Mouse (Mus musculus): ENCODE measurements at regions not wholly inside any gene's neighbourhood (a gene's known extent, or its start where the extent isn't known, plus 50 kb on each side); places are given as distances from the start of the nearest gene placed in this dataset.
A peak's percentile ranks its signal among the peaks of the same experiment; 100 is the strongest.
"Not testable (repeated sequence)": the region's sequence is repeated elsewhere in the genome, so short reads cannot be mapped to it uniquely, and the experiment has no call there.

DNA sequence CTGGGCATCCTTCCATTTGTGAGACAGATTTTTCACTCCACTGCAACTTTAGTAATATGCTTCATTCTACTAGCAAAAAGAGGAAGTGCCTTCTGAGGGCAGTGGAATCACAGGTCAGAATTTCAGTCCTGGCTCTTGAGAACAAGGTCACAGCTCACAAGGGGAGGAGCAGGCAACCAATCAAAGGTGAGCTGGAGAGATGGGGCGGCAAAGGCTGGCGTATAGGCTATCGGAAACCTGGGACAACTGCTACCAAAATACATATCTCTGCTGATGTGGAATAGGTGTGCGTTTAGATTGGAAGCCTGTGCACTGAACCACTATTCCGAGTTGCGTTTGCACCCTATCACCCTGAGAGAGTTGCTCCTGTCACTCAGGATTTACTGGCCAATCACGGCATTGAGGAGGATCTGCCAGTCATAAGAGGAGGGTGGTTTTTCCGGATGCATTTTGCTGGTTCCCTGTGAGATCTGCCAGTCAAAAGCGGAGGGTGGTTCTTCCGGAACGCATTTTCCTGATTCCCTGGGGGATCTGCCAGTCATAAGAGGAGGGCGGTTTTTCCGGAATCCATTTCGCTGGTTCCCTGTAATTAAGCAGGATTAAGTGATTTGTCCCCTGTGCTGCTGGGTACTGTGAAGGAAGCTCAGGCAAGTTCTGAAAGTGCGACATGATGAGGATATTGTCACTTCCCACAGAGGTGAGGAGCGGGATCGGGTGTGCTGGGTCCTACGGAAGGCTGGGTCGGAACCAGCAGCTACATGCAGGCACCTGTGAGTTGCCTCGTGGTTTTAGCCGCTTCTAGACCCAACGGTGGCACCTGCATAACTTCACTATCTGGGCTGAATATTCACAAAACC, 113.3 kb downstream of the Zfp97 start:
- TF ChIP-seq CTCF (IDR thresholded peaks at IDR 0.05; ENCODE audit: borderline replicate concordance, insufficient read depth, low read length) = not testable (repeated sequence)
- peak; percentile 26 for TF ChIP-seq POLR2A (IDR thresholded peaks at IDR 0.05; ENCODE audit: low read depth, low read length)
